Mouse (Mus musculus): ENCODE measurements around the gene Pfn1.

DNA sequence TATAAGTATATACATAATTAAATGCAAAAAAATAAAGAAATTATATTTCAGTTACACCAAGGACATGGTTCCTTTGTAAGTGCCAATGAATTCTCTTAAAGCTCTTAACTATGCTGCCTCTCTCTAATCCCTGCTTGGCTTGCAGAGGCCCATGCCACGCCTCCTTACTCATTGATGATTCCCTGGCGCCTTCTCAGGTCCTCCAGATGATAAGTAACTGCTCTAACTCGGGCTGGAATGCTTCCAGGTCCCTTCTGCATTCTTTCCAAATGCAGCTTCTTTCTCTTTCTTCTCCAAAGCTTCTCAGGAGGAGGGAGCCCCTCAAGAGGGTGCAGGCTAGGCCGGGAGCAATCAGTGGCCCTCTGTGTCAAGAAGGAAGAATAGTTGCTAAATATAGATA lies 35.1 kb upstream of the Pfn1 start:
- no peak for TF ChIP-seq GATA1 (IDR thresholded peaks at IDR 0.05; ENCODE audit: borderline replicate concordance, low read length)
- no peak for TF ChIP-seq FLI1 (IDR thresholded peaks at IDR 0.05; ENCODE audit: low read length)

Data from megakaryocyte, embryonic 14.5 days (primary cell).